Mouse (Mus musculus) c-Kit-positive CD71-positive TER-119-negative erythroid progenitor cells, embryonic 14.5 days (primary cell): Measurements from ENCODE around the gene Arg2.
"Not testable (repeated sequence)": the region's sequence is repeated elsewhere in the genome, so short reads cannot be mapped to it uniquely, and the experiment has no call there.

Source experiments
- DNase-seq: peaks from one replicate; pipeline ENCODE4 v3.0.0-alpha.2; 2013; ENCODE audit warnings: low read depth

Gene Arg2

GRCm38 (mm10) chr12:79171269-79171995 is 40.9 kb downstream of the Arg2 start:
- no peak for DNase-seq

- DNase-seq, result peak; percentile 78
Observed at GRCm38 (mm10) chr12:79172019-79172941, 41.7 kb downstream of the Arg2 start, which contains the start of gene Vti1b. Gene Vti1b (minus strand): TSS chr12:79172667.

GRCm38 (mm10) chr12:79173721-79174120 is 43.1 kb downstream of the Arg2 start:
- peak; percentile 48 for DNase-seq

- no peak for DNase-seq
Observed at GRCm38 (mm10) chr12:79175998-79176397, 45.4 kb downstream of the Arg2 start.

GRCm38 (mm10) chr12:79185160-79185559 is 54.6 kb downstream of the Arg2 start:
- not testable (repeated sequence) for DNase-seq

GRCm38 (mm10) chr12:79190931-79191673 is 60.5 kb downstream of the Arg2 start:
- DNase-seq, result peak; percentile 83

GRCm38 (mm10) chr12:79191701-79192100 is 61.1 kb downstream of the Arg2 start:
- peak; percentile 77 for DNase-seq

GRCm38 (mm10) chr12:79192193-79192592 is 61.6 kb downstream of the Arg2 start, which contains the start of gene Rdh11:
Gene Rdh11 (minus strand): TSS chr12:79192293.
- DNase-seq, result no peak

- DNase-seq, result peak; percentile 63
Observed at GRCm38 (mm10) chr12:79193441-79193840, 62.9 kb downstream of the Arg2 start.

- DNase-seq, result no peak
Observed at GRCm38 (mm10) chr12:79197105-79197504, 66.5 kb downstream of the Arg2 start.

GRCm38 (mm10) chr12:79201882-79202281 is 71.3 kb downstream of the Arg2 start:
- no peak for DNase-seq
